Mouse (Mus musculus) stomach, embryonic 16.5 days (tissue): ENCODE data around the gene Timm10b. TPM values are rescaled to one million over a fixed set of nuclear protein-coding genes. Genes with fewer than 3 reads are reported as not detected.

Source experiments
- ATAC-seq: fragments of 200-750 bp; cut with Nextera tagmentation; 2 replicates; pipeline ENCODE4 v1.8.0; 2017; ENCODE audit warnings: moderate number of reproducible peaks, moderate TSS enrichment; ENCODE audit not compliant: insufficient read depth, low FRiP score
- H3K27ac ChIP-seq: fragments of 300-500 bp; sonication (generic); 2 replicates; pipeline ENCODE4 v1.5.1; 2014; ENCODE audit warnings: low read length
- H3K27me3 ChIP-seq: fragments of 300-500 bp; sonication (generic); 2 replicates; pipeline ENCODE4 v1.6.1; 2014; ENCODE audit warnings: low read length, control low read depth, mixed read lengths; ENCODE audit not compliant: control insufficient read depth, insufficient read depth
- H3K36me3 ChIP-seq: fragments of 300-500 bp; sonication (generic); 2 replicates; pipeline ENCODE4 v1.6.1; 2014; ENCODE audit warnings: low read length; ENCODE audit not compliant: control insufficient read depth, insufficient read depth
- H3K4me1 ChIP-seq: fragments of 300-500 bp; sonication (generic); 2 replicates; pipeline ENCODE4 v1.6.1; 2014; ENCODE audit warnings: low read length, control low read depth, mixed read lengths; ENCODE audit not compliant: control insufficient read depth, insufficient read depth
- H3K4me2 ChIP-seq: fragments of 300-500 bp; sonication (generic); 2 replicates; pipeline ENCODE4 v1.6.1; 2014; ENCODE audit warnings: low read depth, low read length, mixed read lengths
- H3K4me3 ChIP-seq: fragments of 300-500 bp; sonication (generic); replicated peaks from 2 replicates; pipeline ENCODE4 v1.5.1; 2014; ENCODE audit warnings: mild to moderate bottlenecking, low read length
- H3K9ac ChIP-seq: fragments of 300-500 bp; sonication (generic); 2 replicates; pipeline ENCODE4 v1.6.1; 2014; ENCODE audit warnings: low read length
- H3K9me3 ChIP-seq: fragments of 300-500 bp; sonication (generic); replicated peaks from 2 replicates; pipeline ENCODE4 v1.6.1; 2016; ENCODE audit warnings: low read length, control low read depth; ENCODE audit not compliant: control insufficient read depth
- WGBS: fragments of 180-500 bp; shearing (Covaris S2); extraction: QIAGEN DNeasy Blood & Tissue Kit; methylation state at CpG from one replicate; pipeline ENCODE4 v1.1.7; 2014; 5-methylcytosine and 5-hydroxymethylcytosine counted together
- polyA plus RNA-seq: library from polyadenylated mRNA; unstranded; fragments of >200 nt; fragmentation: Nextera tagmentation; extraction: Ambion mirVana; gene quantifications from 2 replicates; pipeline ENCODE4 v1.2.1, GENCODE M21; 2015

The Timm10b gene
- polyA plus RNA-seq, 1 experiment from 2014 or later: 183 TPM

DNA sequence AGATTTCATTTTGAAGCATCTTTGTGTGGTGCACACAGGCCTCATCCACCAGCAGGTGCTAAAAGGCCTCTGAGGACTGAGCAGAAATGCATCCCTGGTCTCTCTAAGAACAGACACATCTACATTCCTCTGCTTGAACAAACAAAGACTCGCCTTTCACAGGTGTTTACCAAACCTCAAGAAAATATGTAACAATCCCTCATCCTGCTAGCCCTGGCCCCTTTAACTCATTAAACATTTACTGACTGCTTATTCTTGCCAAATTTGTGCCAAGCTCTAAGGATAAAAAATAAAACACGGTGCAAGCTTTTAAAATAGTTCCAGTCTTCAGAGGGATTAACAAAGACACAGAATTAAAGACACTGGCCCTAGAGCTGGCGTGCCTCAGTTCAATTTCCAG, 20.2 kb upstream of the Timm10b start:
- Histone ChIP-seq H3K4me3 (no peak overlapping the region), H3K27me3 (no peaks in the 10 kb centered on the region), H3K4me1 (no peaks in the 10 kb centered on the region), H3K9ac (no peak overlapping the region), H3K9me3 (no peaks in the 10 kb centered on the region), H3K36me3 (peaks cover 9% of the 10 kb centered on the region), H3K27ac (no peak overlapping the region), H3K4me2 (no peak overlapping the region)
- WGBS: 33% methylated on average over 3 of the region's 3 CpGs
- no peak for ATAC-seq

- no peaks in the 10 kb centered on the region for H3K4me1 ChIP-seq
- no peak for ATAC-seq
These were observed 18.8 kb upstream of the Timm10b start for GRCm38 (mm10) chr7:105621053-105621452.

DNA sequence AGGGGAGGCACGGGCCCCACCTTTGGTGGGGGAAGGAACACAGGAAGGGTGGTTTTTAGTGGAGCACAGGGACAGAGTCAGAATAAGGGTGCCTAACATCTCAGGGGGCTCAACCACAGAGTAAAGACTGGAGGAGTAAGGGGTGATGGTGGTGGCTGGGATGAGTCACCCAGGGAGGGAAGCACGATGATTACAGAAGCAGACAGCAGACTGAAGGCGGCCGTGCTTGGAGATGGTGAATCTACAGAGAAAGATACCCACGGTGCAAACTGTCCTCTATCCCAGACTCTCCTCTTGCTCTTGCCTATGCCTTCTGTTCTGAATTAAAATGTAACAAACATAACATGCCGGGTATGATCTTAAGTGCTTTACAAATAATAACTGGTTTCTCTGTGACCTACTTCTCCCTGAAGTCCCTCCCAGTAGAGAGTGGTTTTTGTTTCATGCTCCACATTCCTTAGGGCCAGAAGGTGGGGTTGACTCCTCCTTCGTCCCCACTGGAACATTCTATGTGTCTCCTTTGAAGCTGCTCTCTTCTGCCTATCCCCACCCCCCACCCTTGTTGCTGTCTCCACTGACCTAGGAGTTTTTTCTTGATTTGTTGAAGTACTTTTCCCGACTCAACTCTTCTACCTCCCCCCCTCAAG, 18.1 kb upstream of the Timm10b start:
- H3K27ac ChIP-seq: no peak overlapping the region
- no peak overlapping the region for H3K4me3 ChIP-seq
- H3K27me3 ChIP-seq: no peaks in the 10 kb centered on the region
- H3K9ac ChIP-seq: no peak overlapping the region
- no peaks in the 10 kb centered on the region for H3K4me1 ChIP-seq
- 71% methylated on average over 8 of the region's 8 CpGs for whole genome bisulfite sequencing
- H3K36me3 ChIP-seq: peaks cover 9% of the 10 kb centered on the region
- no peaks in the 10 kb centered on the region for H3K9me3 ChIP-seq
- no peak for ATAC-seq
- no peak overlapping the region for H3K4me2 ChIP-seq

More at GRCm38 (mm10) chr7:105621053-105621452, 18.8 kb upstream of the Timm10b start:
- H3K36me3 ChIP-seq: peaks cover 9% of the 10 kb centered on the region
- no peak overlapping the region for H3K9ac ChIP-seq
- no peaks in the 10 kb centered on the region for H3K27me3 ChIP-seq
- H3K27ac ChIP-seq: no peak overlapping the region
- no peaks in the 10 kb centered on the region for H3K9me3 ChIP-seq
- 67% methylated on average over 4 of the region's 4 CpGs for WGBS
- no peak overlapping the region for H3K4me3 ChIP-seq
- H3K4me2 ChIP-seq: no peak overlapping the region

- Histone ChIP-seq H3K9me3 (no peaks in the 10 kb centered on the region), H3K36me3 (peaks cover 3% of the 10 kb centered on the region; the same call in 1 of the 2 replicates), H3K9ac (no peak overlapping the region), H3K4me2 (no peak overlapping the region), H3K27me3 (no peaks in the 10 kb centered on the region), H3K27ac (no peak overlapping the region), H3K4me1 (peaks cover 4% of the 10 kb centered on the region; the same call in 1 of the 2 replicates), H3K4me3 (no peak overlapping the region)
- ATAC-seq: no peak
- 82% methylated on average over 6 of the region's 6 CpGs for WGBS
These were observed 14.5 kb upstream of the Timm10b start for GRCm38 (mm10) chr7:105625397-105625796.

DNA sequence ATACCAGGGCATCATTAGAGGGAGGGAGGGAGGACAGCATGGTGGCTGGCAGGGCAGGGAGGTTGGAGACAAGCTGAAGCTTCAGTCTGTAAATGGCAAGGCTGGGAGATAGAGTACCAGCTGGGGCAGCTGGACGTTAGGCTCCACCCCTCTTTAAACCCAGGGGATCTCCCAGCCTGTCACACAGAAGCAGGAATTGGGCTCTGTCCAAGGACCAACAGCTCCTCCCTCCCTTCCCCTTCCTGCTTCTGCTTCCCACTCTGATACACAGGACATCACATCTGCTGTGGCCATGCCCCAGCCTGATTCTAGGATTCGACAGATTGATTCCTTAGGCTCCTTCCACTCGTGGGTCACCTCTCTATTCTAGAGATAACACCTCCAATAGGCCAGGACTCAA, 11.2 kb upstream of the Timm10b start:
- Histone ChIP-seq H3K27me3 (no peaks in the 10 kb centered on the region), H3K9ac (no peak overlapping the region), H3K36me3 (peaks cover 3% of the 10 kb centered on the region; the same call in 1 of the 2 replicates), H3K27ac (peak overlapping the region; percentile 19; the same call in 1 of the 2 replicates), H3K4me2 (no peak overlapping the region), H3K4me1 (peaks cover 11% of the 10 kb centered on the region; the same call in 1 of the 2 replicates), H3K9me3 (no peaks in the 10 kb centered on the region), H3K4me3 (no peak overlapping the region)
- WGBS: 19% methylated on average over 3 of the region's 3 CpGs
- peak; percentile 50; the same call in 1 of the 2 replicates for ATAC-seq

- Histone ChIP-seq H3K4me1 (peaks cover 11% of the 10 kb centered on the region), H3K27me3 (no peaks in the 10 kb centered on the region), H3K36me3 (no peaks in the 10 kb centered on the region), H3K9me3 (no peaks in the 10 kb centered on the region), H3K4me2 (peak overlapping the region; percentile 65), H3K4me3 (peak overlapping the region; percentile 82), H3K9ac (peak overlapping the region; percentile 89), H3K27ac (no peak overlapping the region)
- ATAC-seq: no peak
- 18% methylated on average over 4 of the region's 4 CpGs for WGBS
These were observed 7.3 kb upstream of the Timm10b start for GRCm38 (mm10) chr7:105632551-105632972.

DNA sequence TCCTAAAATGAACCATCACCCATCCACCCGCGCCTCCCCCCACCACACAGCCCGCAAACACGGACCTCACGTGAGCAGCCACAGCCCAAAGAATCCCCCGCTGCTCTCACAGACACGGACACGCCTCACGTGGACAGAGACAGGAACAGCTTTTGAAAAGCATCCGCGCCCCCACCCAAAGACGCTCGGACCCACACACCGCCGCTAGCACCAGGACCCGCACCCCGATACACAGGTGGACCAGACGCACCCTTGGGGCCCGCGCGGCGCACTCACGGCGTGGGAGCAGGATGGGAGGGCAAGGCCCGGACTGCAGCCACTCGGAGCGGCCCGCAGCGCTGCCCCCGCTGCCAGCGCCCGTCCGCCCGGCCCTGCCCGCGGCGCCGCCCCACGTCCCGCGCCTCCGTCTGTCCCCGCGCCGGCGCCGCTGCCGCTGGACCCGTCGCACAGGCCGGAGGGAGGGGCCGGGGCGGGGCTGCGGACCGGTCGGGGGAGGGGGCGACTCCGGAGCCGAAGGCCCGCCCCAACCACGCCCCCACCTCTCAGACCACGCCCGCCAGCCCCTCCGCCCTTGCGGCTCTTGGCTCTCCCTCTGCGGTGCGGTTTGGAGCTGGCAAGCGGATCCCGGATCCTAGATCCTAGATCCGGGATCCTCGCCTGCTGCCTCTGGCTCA, 6.6 kb upstream of the Timm10b start, which contains the start of gene Trim3:
Gene Trim3 (minus strand): TSS at position 445 of the 674 bp plus-strand sequence.
- peak; percentile 95 for ATAC-seq
- Histone ChIP-seq H3K36me3 (no peaks in the 10 kb centered on the region), H3K4me1 (peaks cover 11% of the 10 kb centered on the region), H3K4me3 (peak within 1 kb of the TSS; percentile 82), H3K27ac (peak within 1 kb of the TSS; percentile 60; the same call in 1 of the 2 replicates), H3K4me2 (peak within 1 kb of the TSS; percentile 65), H3K9ac (peak within 1 kb of the TSS; percentile 89), H3K27me3 (no peaks in the 10 kb centered on the region), H3K9me3 (no peaks in the 10 kb centered on the region)
- WGBS: under 1% methylated on average over 69 of the region's 71 CpGs

GRCm38 (mm10) chr7:105633801-105634135, 6.1 kb upstream of the Timm10b start:
- Histone ChIP-seq H3K36me3 (no peaks in the 10 kb centered on the region), H3K27ac (peak overlapping the region; percentile 43; the same call in 1 of the 2 replicates), H3K9me3 (no peaks in the 10 kb centered on the region), H3K27me3 (no peaks in the 10 kb centered on the region), H3K4me1 (peaks cover 10% of the 10 kb centered on the region), H3K4me2 (peak overlapping the region; percentile 65), H3K4me3 (peak overlapping the region; percentile 82), H3K9ac (peak overlapping the region; percentile 89)
- no peak; the same call in 1 of the 2 replicates for ATAC-seq
- 6% methylated on average over 10 of the region's 10 CpGs for WGBS

GRCm38 (mm10) chr7:105634272-105634920, 5.5 kb upstream of the Timm10b start:
- ATAC-seq: no peak
- no peaks in the 10 kb centered on the region for H3K27me3 ChIP-seq
- H3K4me1 ChIP-seq: peaks cover 10% of the 10 kb centered on the region
- H3K9me3 ChIP-seq: no peaks in the 10 kb centered on the region
- 49% methylated on average over 9 of the region's 9 CpGs for WGBS
- H3K4me3 ChIP-seq: peak overlapping the region; percentile 82
- H3K36me3 ChIP-seq: no peaks in the 10 kb centered on the region
- H3K27ac ChIP-seq: no peak overlapping the region; the same call in 1 of the 2 replicates
- no peak overlapping the region for H3K9ac ChIP-seq
- H3K4me2 ChIP-seq: peak overlapping the region; percentile 65
